Mouse (Mus musculus): Measurements from ENCODE around the gene Dpt.

DNA sequence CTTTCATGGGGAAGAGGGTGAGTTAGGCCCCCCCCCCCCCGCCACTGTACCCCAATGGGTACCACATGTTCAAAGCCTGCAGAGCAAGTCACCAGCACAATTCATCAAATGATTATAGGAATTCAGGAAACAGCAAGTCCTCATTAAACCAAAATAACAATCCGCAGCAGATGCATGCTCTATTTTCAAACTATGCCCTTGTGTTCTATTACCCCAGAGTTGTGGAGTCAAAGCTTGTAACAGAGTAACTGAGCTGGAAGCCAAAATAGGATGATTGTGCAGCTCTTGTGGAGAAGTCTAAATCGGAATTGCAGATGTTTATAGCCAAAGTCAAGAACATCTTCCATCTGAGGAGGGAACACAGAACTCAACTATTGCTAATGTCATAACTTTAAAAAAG, 40.8 kb upstream of the Dpt start:
- TF ChIP-seq CTCF (IDR thresholded peaks at IDR 0.05; ENCODE audit: borderline replicate concordance, extremely low read depth, insufficient read depth, insufficient read length) (no peak), POLR2A (IDR thresholded peaks at IDR 0.05; ENCODE audit: borderline replicate concordance, extremely low read depth, insufficient read depth, insufficient read length, poor library complexity, severe bottlenecking) (no peak)

Data from brain, embryonic 14.5 days (tissue).